Mouse (Mus musculus) kidney, adult 18-20 months (tissue): ENCODE data around the gene Cand2.

ENCODE experiments used
- DNase-seq: peaks from one replicate; pipeline ENCODE4 v3.0.0; 2021

Gene Cand2

DNA sequence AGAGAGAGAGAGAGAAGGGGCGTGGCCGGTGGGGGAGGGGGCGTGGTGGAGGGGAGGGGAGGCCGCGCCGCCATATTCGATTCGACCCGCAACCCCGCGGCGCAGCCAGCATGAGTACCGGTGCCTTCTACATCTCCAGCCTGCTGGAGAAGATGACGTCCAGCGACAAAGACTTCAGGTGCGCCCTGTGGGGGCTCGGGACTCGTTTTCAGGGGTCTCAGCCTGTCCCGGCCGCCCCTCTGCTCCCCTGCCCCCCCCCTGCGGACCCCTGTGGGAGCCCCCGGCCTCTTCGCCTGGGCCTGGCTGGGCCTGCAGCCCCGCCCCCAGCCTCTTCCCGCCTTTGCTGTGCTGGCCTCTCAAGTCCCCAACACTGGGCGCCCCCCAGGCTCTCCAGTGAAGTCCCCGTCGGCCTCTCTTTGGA, at the start of gene Cand2:
TSS of gene Cand2 (plus strand) at position 38 of the 421 bp plus-strand sequence.
- peak; percentile 20 for DNase-seq

DNA sequence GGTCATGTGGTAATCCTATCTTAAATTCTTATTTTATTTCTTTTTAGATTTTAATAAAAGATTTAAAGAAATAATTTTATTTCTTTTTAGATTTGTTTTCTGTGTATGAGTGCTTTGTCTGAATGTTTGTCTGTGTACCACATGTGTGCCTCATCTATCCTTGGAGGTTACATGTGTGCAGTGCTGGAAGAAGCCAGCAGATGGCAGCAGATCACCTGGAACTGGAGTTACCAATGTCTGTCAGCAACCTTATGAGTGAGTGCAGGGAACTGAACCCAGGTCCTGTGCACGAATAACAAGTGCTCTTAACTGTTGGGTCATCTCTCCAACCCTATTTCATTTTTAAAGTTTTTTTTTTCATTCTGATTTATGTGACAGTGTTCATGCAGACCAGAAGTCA, 47.2 kb upstream of the Cand2 start:
- peak; percentile 70 for DNase-seq

DNA sequence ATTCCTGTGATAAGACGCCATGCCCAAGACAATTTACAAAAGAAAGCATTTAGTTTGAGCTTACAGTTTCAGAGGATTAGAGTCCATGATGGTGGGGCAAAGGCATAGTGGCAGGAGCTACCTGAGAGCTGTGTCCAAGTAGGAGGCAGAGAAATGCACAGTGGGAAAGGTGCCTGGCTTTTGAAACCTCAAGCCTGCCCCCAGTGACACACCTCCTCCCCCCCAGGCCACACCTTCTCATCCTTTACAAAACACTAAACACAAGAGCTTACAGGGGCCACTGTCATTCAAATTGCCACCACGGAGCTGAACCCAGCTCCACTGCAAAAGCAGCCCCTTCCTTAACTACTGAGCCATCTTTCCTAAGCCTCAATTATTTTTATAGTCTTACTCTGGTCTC, 46.8 kb upstream of the Cand2 start:
- DNase-seq = no peak

DNA sequence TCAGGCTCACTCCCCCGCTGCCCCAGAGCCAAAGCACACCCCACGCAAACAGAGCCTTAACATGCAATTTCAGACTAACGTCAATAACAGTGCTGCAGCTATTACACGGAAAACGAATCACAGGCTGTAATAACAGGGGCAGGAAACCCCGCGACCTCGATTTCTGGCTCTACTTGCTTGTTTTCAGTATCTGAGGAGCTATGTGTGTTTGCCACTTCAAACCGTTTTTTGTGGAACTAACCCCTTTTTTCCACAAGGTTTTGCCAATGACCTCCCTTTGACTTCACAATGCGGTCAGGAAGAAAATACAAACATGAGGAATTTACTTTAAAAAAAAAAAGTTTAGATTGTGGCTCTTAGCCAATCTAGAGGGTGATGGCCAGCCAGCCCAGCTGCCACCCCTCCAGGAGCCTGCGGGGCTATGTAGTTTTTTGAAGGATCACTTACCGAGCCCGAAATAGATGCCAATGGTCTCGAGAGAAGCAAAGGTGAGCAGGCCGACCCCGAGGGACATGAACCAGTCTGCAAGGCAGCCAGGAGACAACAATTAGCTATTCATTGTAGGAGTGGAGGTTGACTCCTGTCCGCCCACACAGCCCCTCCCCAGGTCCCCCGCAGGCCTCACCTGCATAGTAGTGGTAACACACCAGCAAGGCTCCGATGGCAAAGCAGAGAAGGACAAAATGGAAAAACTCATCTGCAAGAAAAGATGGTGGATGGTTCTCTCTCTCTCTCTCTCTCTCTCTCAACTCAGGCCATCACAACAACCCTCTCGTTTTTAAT, 43.6 kb upstream of the Cand2 start:
- DNase-seq = no peak

DNA sequence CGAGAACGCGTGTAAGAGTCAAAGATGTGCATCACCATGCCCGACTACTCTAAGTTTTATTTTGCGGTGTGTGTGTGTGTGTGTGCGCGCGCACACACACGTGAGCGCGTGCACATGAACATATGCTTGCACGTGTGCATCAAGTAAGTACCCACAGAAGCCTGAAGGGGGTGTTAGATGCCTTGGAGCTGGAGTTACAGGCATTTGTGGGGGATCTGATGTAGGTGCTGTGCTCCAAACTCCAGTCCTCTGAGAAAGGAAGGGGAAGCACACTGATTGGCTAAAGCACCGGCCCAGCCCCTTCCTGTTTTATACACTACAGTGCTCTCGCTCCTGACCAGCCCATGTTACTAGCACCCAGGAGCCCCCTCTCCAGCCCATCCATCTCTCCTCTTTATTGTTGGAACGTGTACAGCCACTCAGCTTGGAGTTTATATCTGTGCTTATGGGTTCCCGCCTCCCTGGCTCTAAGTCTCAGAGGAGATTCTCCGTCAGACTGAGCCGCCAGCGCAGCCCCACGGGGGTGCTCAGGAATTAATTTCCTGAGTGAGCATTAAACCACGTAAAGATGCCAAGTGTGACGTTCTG, 41.9 kb upstream of the Cand2 start:
- no peak for DNase-seq

DNA sequence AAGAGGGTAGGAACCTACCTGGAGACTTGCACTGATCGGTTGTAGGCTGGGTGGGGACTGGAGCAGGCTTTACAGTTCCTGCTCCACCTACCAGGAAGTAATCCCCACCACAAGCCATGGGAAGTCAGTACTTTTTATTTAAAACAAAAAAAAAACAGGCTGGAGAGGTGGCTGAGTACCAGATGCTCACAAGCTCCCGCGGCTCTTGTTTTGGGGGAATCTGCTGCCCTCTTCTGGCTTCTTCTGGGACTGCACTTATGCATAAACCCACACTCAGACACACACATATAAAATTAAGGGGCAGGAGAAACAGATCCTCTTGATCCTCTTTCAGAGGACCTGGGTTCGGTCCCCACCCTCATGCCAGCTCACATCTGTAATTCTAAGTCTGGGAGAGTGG, 39.4 kb upstream of the Cand2 start:
- DNase-seq = peak; percentile 44

DNA sequence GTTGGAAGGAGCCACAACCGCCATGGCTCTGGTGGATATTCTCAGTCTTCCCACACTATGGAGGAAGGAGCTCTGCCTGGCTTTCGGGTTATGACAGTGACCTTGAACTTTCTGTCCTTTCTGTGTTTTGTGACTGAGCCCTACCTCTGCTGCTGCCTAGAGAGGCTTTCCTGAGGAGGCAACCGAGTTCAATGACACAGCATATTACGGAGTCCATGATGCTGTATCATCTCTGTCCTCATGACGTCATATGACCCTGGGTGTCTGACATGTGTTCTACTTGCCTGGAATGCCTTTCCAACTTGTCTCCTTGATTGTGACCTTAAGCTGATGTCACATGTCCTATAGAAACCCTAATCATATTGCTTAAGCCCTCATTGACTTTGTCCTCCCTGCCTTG, 35.3 kb upstream of the Cand2 start:
- DNase-seq = no peak

DNA sequence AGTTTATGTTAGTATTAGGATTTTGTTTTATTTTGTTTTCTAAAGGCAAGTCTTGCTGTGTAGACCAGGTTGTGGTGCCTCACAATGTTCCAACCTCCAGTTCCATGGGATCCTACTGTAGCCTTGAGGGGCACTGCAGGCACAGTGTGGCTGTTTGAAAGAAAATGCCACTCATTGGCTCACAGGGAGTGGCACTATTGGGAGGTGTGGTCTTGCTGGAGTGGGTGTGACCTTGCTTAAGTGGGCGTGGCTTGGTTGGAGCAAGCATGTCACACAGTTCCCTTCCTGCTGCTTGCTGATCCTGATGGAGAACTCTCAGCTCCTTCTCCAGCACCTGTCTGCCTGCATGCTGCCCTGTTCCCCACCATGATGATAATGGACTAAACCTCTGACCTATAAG, 30.8 kb upstream of the Cand2 start:
- DNase-seq = no peak

DNA sequence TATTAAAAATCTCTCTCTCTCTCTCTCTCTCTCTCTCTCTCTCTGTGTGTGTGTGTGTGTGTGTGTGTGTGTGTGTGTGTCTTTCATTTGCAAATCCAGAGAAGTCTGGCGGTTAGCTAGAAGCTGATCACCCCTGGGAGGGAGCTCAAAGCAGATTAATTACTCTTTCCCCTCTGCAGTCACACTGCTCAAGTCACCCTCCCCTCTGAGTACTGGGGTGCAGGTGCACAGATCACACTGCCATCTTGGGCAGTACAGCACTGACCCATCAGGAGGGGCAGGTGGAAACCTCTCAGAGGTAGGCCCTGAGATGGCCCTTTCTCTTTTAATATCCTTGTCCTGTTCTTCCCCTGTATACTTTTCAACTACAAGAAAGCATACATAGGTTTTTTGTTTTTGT, 28.0 kb upstream of the Cand2 start:
- DNase-seq = no peak

DNA sequence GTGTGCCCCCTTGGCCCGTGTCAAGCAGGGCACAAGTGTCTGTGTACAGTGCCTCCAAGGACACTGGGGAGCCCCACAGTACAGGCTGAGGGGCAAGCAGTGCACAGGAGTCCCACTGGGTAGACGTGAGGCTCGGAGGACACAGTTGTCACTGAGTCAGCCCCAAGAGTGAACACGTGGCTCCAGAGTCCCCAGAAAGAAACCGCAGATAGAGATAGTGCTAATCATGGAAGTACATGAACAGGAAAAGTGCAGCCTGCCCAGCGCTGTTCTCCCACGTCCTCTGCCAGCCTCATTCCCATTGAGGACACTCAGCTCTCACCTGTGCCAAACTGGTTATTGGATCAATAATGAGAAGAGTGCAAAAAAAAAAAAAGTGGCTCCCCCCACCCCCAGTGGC, 18.8 kb upstream of the Cand2 start:
- no peak for DNase-seq

DNA sequence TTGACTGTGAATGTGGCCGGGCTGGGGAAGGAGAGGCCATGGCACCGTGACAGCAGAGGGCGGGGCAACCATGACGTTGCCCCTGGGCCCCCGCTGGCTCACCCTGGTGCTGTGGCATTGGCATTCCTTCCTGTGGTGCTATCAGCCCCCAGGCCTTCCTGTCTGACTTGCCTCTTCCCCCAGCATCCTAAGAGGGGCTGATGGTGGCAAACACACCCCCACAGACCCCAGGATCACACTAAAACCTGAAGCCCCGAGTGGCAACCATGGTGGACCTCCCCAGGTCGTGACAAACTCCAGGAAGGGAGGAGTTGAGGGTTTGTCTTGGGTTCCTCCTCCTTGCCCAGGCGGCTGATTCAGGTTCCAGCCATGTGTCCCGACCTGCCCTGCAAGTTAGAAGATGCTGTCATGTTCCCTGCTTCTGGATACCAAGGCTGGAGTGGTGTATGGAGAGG, 15.3 kb upstream of the Cand2 start:
- no peak for DNase-seq

DNA sequence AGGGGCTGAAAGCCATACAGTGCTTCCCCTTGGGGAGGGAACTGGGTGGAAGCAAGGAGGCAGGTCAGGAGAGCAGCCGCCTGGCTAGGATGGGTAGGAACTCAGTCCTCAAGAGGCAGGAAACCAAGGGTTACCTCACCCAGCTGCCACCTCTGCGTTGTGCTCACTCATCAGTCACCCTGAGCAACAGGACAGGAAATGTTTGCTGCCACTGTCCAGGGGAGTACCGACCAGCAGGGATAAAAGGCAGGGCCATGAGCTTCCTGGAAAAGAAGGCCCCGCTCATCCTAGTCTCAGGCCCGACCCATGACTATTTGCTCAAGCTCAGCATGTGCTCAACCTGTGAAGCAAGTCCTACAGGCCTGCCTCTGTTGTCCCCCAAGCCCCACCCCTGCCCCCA, 14.9 kb upstream of the Cand2 start:
- no peak for DNase-seq

DNA sequence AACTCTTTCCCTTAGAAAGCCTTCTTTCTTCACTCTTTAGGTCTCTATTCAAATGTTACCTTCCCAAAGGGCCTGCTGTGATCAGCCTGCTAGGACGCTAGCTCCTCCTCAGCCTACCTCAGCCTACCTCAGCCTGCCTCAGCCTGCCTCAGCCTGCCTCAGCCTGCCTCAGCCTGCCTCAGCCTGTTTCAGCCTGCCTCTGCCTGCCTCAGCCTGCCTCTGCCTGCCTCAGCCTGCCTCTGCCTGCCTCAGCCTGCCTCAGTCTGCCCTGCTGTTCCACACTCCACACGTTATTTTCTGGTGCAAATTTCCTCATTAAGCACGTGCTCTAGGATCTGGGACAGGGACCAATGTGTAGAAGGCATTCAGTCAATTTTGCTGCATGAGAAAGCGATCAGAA, 14.2 kb upstream of the Cand2 start:
- DNase-seq = no peak

DNA sequence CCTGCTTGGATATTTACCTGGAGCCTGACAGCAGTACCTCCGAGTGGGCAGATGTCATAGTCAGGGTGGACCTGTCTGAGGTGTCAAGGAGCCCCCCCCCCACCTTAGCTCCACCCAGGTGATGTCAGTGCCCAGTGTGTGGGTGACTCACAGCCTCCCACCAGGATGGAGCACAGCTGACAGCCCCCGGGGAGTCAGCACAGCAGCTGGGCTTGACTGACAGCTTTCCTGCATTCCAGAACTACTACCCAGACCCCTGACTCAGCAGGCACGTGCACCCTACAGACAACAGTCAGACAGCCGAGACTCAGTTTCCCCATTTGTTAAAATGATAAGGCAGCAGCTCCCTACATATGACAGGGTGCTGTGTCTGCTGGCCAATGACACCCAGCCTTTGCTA, 13.4 kb upstream of the Cand2 start:
- DNase-seq = no peak

DNA sequence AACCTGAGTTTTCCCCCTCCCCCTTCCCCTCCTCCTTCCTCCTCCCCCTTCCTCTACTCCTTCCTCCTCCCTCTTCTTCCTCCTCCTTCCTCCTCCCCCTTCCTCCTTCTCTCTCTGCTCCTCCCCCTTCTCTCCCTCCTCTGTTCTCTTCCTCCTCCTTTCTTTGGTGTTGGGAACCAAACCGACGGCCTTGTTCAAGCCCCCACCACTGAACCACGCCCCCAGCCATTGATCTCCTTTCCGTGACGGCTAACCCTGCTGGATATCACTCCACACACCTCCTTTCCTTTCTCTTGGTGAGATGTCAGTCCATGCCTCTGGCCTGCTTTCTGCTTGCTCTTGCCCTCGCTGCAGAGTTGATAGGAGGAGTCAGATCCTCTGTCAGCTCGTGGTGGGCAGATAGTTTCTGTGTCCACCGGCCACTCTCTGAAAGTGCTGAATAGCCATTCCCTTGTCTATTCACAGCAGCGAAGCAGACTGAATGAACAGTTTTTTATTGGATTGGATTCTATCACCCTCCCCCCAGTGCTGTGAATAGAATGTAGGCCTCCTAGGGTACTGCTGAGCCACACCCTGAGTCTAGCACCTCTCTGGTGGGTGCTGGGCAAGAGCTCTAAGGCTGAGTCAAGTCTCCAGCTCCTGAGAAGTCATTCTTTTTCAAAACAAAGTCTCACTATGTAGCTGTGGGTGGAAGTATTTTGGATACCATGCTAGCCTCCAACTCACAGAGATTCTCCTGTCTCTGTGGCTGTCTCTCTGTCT, 12.2 kb upstream of the Cand2 start, which contains the start of gene Tmem40:
TSS of gene Tmem40 (minus strand) at position 416 of the 762 bp plus-strand sequence.
- DNase-seq = no peak

DNA sequence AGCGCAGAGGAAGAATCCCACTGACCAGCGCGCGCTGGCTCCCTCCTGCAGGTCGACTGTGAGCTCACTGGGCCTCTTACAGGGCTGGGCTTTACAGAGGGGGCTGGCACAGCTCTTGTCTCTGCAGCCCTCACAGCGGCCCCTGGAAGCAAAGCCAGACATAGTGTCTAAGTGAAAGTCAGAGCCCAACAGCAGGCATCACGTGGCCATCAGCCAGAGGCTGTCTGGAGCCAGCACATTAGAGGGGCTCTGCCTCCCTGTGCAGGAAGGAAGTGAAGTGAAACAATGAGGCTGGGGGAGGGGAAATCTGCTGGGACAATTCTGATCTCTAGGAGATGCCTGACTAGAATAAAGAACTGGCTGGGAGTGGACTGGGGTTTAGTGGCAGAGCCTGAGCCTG, 10.2 kb upstream of the Cand2 start:
- peak; percentile 37 for DNase-seq

DNA sequence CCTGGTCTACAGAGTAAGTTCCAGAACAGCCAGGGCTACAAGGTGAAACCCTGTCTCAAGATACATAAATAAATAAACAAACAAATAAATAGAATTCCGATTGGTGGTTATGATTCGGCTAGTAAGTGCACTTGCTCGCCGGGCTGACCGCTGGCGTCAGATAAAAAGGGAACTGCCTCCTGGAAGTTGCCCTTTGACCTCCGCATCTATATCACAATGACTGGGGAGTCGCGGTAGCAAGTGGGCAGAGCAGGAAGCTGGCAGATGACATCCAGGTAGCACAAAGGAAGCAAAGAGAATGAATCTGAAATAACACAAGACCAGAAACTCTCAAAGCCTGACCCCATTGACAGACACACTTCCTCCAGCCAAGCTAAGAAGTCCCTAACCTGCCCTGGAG, 7.0 kb upstream of the Cand2 start:
- DNase-seq = no peak

DNA sequence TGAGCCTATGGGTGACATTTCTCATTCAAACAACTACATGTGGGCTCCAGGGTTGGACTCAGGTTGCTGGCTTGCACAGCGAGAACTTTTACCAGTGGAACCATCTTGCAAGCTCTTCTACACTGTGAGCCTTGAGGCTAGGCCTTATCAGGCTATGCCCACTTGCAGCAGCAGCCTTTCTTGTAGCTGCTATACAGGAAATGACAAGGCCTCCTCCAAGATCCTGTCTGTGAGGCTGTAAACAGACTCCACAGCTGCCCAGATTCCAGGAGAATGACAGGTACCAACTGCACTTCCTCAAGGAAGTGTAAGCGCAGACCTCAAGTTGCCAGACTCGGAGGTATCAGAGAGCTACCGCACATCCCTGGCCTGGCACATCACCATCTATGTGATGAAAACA, 6.1 kb upstream of the Cand2 start:
- no peak for DNase-seq

DNA sequence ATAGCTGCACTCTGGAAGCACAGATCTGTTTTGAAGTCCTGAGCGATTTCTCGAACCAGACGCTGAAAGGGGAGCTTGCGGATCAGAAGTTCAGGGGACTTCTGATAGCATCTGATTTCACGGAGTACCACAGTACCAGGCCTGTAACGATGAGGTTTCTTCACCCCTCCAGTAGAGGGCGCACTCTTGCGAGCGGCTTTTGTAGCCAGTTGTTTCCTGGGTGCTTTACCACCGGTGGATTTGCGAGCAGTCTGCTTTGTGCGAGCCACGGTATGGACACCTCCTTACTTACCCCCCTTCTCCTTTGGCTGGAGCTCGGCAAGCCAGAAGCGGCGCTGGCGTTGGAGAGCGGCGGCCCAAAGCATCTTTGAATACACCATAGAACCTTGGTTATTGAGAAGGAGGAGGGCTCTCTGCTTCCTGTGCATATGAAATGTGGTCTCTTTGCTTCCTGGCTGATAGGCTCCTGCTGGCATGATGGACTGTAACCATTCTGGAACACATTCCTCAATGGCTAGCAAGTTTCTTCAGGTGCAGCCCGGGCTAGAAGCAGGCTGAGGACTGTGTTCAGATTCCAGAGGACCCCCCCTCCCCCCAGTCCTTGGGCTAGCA, 4.2 kb upstream of the Cand2 start:
- no peak for DNase-seq

DNA sequence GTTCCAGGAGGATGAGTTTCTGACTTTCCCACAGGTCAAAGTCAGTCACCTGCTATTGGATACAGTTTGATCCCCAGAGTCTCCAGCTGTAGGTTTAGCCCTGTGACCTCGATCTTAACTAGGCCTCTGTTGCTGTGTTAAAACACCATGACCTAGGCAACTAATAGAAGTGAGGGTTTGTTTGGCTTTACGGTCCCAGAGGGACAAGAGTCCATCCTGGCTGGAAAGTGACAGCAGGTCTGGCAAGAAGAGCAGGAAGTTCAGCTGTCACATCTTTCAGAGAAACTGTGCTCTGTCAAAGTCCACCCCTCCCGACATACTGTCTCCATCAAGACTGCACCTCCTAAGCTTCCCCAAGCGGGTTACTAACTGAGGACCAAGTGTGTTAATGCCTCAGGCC, 3.5 kb upstream of the Cand2 start:
- DNase-seq = peak; percentile 22

DNA sequence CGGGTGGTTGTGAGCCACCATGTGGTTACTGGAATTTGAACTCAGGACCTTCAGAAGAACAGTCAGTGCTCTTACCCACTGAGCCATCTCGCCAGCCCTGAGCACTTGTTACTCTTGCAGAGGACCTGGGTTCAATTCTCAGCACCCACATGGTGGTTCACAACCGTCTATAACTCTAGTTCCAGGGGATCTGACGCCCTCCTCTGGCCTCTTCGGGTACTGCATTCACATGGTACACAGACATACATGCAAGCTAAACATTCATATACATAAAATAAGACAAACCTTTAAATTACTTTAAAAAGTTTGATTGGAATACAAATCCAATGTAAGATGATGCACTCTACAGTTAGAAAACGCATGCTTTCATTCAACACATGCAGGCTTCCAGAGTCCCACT, 2.1 kb upstream of the Cand2 start:
- DNase-seq = no peak

DNA sequence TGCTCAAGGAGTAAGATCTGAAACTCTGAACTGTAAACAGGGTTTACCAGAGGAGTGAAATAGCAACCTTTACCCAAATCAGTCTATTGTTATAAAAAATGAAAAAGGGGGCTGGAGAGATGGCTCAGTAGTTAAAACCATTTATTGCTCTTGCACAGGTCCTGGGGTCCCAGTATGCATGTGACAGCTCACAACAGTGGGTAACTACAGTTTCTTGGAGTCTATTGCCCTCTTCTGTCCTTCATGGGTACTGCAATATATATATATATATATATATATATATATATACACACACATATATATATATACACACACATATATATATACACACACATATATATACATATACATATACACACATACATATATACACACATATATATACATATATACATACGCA, 1.7 kb upstream of the Cand2 start:
- no peak for DNase-seq

DNA sequence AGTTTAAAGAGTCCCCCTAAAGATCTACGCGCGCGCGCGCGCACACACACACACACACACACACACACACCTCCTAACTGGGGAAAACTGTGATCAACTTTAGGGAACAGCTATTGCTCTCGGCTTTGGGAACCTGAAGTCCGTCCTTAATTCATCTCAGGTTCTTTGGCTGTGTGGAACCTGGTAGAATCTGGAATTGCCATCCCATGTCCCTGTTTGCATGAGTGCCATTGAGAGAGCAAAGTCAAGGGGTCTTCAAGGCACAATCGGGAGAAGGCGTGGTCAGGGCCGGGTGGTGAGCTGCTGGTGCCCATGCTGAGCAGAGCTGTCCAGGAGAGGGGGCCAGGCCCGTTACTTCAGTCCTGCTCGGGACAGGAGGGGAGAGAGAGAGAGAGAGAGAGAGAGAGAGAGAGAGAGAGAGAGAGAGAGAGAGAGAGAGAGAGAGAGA, 348 bp upstream of the Cand2 start:
- peak; percentile 18 for DNase-seq
